Mouse (Mus musculus) small intestine, adult 2 months (tissue): ENCODE data around the gene Hoxa5.

ENCODE experiments used
- CTCF ChIP-seq: fragments of 200-500 bp; IDR thresholded peaks from 2 replicates; pipeline ENCODE4 v1.5.1; 2012; ENCODE audit warnings: low read depth, mild to moderate bottlenecking, control low read depth, inconsistent platforms, low read length, moderate library complexity, mixed read lengths; ENCODE audit not compliant: insufficient replicate concordance, insufficient read length; ENCODE audit errors: extremely low read depth
- POLR2A ChIP-seq: fragments of 200-500 bp; IDR thresholded peaks from 2 replicates; pipeline ENCODE4 v1.6.1; 2012; ENCODE audit warnings: low read depth, mild to moderate bottlenecking, control low read depth, inconsistent platforms, low read length, moderate library complexity

- TF ChIP-seq CTCF (no peak), POLR2A (no peak)
Measured at GRCm38 (mm10) chr6:52246916-52247315, 42.5 kb upstream of the Hoxa5 start.
